Mouse (Mus musculus) heart, postnatal 0 days (tissue): ENCODE results near the gene Vmn2r72. TPM values are rescaled to one million over a fixed set of nuclear protein-coding genes. Genes with fewer than 3 reads are reported as not detected.

Experiments used
- ATAC-seq: fragments of 200-750 bp; cut with Nextera tagmentation; 2 replicates; pipeline ENCODE4 v1.8.0; 2017; ENCODE audit warnings: low read depth, moderate number of reproducible peaks, moderate library complexity; ENCODE audit not compliant: insufficient read depth
- DNase-seq: peaks from one replicate; pipeline ENCODE4 v3.0.0-alpha.2; 2016; ENCODE audit warnings: low spot score
- H3K27ac ChIP-seq: fragments of 300-500 bp; sonication (generic); 2 replicates; pipeline ENCODE4 v1.5.1; 2014; ENCODE audit warnings: low read depth, mild to moderate bottlenecking
- H3K27me3 ChIP-seq: fragments of 300-500 bp; sonication (generic); 2 replicates; pipeline ENCODE4 v1.6.1; 2014; ENCODE audit warnings: low read length, mixed read lengths; ENCODE audit not compliant: control insufficient read depth, insufficient read depth
- H3K36me3 ChIP-seq: fragments of 300-500 bp; sonication (generic); replicated peaks from 2 replicates; pipeline ENCODE4 v1.6.1; 2014; ENCODE audit warnings: low read length, mixed read lengths; ENCODE audit not compliant: control insufficient read depth, insufficient read depth
- H3K4me1 ChIP-seq: fragments of 300-500 bp; sonication (generic); 2 replicates; pipeline ENCODE4 v1.6.1; 2014; ENCODE audit warnings: antibody characterized with exemption; ENCODE audit not compliant: control insufficient read depth, insufficient read depth
- H3K4me2 ChIP-seq: fragments of 300-500 bp; sonication (generic); 2 replicates; pipeline ENCODE4 v1.6.1; 2014; ENCODE audit warnings: low read depth, mild to moderate bottlenecking, low read length, moderate library complexity
- H3K4me3 ChIP-seq: fragments of 300-500 bp; sonication (generic); 2 replicates; pipeline ENCODE4 v1.5.1; 2014; ENCODE audit warnings: low read depth, low read length
- H3K9ac ChIP-seq: fragments of 300-500 bp; sonication (generic); replicated peaks from 2 replicates; pipeline ENCODE4 v1.6.1; 2014; ENCODE audit warnings: low read depth, low read length, mixed read lengths
- H3K9me3 ChIP-seq: fragments of 300-500 bp; sonication (generic); replicated peaks from 2 replicates; pipeline ENCODE4 v1.6.1; 2016; ENCODE audit warnings: low read length; ENCODE audit not compliant: control insufficient read depth
- CTCF ChIP-seq: IDR thresholded peaks from 2 replicates; pipeline ENCODE4 v1.5.1; 2016; ENCODE audit warnings: antibody characterized with exemption, control low read depth, low read depth
- EP300 ChIP-seq: IDR thresholded peaks from 2 replicates; pipeline ENCODE4 v1.6.1; 2016; ENCODE audit warnings: antibody characterized with exemption, low read depth
- WGBS: fragments of 180-500 bp; shearing (Covaris S2); extraction: QIAGEN DNeasy Blood & Tissue Kit; methylation state at CpG from one replicate; pipeline ENCODE4 v1.1.7; 2014; 5-methylcytosine and 5-hydroxymethylcytosine counted together
- polyA plus RNA-seq: library from polyadenylated mRNA; unstranded; fragments of >200 nt; fragmentation: Nextera tagmentation; extraction: Ambion mirVana; gene quantifications from 2 replicates; pipeline ENCODE4 v1.2.1, GENCODE M21; 2015
- total RNA-seq: library from RNA; depleted of rRNA; stranded (reverse); fragments of >200 nt; gene quantifications from 2 replicates; pipeline ENCODE4 v1.2.3, GENCODE M21; 2014; ENCODE audit warnings: low replicate concordance; rRNA removed

Vmn2r72 gene
- not detected in 2 replicates for total RNA-seq
- polyA plus RNA-seq: not detected in 2 replicates

- Histone ChIP-seq H3K9ac (no peak within 1 kb of the TSS), H3K36me3 (no peaks in the 10 kb centered on the region), H3K4me3 (no peak within 1 kb of the TSS), H3K9me3 (no peaks in the 10 kb centered on the region), H3K27me3 (no peaks in the 10 kb centered on the region), H3K27ac (no peak within 1 kb of the TSS), H3K4me1 (no peaks in the 10 kb centered on the region), H3K4me2 (no peak within 1 kb of the TSS)
- 64% methylated on average over 1 of the region's 1 CpGs for WGBS
- DNase-seq: no peak
- TF ChIP-seq CTCF (no peak), EP300 (no peak)
- no peak for ATAC-seq
Measured at GRCm38 (mm10) chr7:85754997-85755396, at the start of gene Vmn2r72. Vmn2r72 (minus strand) TSS chr7:85755097.

Other genes with a start within 250 kb of the Vmn2r72 start
- gene Vmn2r71, start 192.0 kb downstream of the Vmn2r72 start, total RNA-seq: not detected in 2 replicates
- gene Vmn2r71, start 192.0 kb downstream of the Vmn2r72 start, polyA plus RNA-seq: not detected in 2 replicates
- not detected in 2 replicates for gene Vmn2r70, start 185.9 kb downstream of the Vmn2r72 start, total RNA-seq
- not detected in 2 replicates for gene Vmn2r70, start 185.9 kb downstream of the Vmn2r72 start, polyA plus RNA-seq
- gene Vmn2r73, start 121.2 kb upstream of the Vmn2r72 start, total RNA-seq: not detected in 2 replicates
- gene Vmn2r73, start 121.2 kb upstream of the Vmn2r72 start, polyA plus RNA-seq: not detected in 2 replicates
- not detected in 2 replicates for gene Vmn2r74, start 206.5 kb upstream of the Vmn2r72 start, total RNA-seq
- gene Vmn2r74, start 206.5 kb upstream of the Vmn2r72 start, polyA plus RNA-seq: not detected in 2 replicates